Mouse (Mus musculus): ENCODE results near the gene Zkscan3.
A peak's percentile ranks its signal among the peaks of the same experiment; 100 is the strongest.

Gene Zkscan3

DNA sequence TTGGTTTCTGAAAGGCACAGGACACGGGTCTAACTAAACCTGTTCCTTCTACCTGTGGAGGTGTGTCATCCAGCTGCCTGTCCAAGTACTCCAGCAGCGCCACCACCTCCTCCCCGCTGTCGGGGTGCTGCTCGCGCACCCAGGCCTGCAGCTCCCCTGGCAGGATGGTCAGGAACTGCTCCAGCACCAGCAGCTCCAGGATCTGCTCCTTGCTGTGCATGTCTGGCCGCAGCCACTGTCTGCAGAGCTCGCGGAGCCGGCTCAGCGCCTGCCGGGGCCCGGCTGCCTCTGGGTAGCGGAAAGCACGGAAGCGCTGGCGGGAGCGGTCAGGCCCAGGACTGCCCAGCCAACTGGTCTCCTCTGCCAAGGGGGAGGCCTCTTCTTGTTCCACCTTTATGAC, 6.5 kb downstream of the Zkscan3 start:
- DNase-seq, result peak; percentile 23

DNA sequence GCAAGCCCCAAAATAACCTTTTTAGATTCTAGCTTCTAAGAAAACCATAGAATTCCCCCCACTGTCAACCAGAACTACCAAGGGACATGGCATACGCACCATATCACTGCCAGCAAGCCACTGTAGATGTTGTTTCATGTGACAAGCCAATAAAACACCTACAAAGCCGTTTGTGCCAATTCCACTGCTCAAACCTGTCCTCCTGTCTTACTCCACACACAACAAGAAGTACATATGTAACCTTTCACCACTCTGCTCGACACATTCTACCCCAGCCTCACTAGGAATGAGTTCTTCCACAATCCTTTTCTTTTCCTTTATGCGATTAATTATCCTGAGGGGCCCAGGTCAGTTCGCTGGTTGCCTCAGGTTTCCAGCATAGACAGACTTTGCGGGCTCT, 6.9 kb downstream of the Zkscan3 start:
- DNase-seq, result no peak

DNA sequence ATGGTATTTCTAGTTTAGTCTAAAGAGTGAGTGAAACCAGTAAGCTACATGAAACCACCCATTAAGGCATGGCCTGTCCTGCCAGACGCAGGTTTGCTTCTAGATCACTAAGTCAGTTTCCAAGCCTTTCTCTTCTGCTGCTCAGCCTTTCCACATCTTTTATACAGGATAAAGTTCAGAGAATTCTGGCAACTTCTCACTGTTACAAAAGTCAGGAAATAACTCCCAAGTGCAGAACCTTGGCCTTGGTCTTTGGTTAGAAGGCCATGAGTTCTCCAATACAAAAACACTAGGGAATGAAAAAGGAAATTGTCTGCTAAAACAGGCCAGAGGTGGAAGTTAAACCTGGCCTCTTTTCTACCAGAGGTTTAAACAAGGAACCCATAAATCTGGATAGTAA, 7.3 kb downstream of the Zkscan3 start:
- no peak for DNase-seq

DNA sequence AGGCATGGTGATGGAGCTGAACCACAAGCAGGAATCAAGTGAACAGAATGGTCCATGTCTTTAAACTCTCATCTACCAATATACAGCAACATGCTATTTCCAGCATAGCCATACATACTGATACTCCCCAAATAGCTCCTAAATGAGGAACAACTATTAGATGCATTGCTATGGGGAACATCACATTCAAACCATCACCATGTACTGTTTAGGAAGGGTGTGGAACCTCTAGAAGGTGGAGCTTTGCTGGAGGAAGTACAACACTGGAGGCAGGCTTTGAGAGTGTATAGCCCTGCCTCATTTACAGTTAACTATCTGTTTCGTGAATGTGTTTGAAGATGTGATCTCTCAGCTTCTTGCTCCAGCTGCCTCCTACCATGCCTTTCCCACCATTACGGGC, 24.8 kb downstream of the Zkscan3 start:
- no peak for DNase-seq

DNA sequence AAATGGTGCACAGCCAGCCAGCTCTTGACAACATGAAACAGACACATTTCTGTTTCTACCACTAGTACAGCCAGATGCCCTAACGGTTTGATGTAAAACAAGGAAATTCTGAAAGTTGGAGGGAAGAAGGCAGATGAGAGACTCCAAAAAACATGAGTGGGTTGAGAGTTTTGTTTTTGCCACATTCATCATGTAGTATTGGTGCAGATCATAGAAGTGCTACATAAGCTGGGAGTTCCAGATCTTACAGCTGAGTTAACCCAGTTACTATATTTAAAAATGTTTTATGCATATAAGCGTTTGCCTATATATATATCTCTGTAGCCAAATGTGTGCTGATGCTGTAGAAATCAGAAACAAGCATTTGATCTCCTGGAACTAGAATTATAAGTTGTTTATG, 29.9 kb downstream of the Zkscan3 start:
- no peak for DNase-seq

DNA sequence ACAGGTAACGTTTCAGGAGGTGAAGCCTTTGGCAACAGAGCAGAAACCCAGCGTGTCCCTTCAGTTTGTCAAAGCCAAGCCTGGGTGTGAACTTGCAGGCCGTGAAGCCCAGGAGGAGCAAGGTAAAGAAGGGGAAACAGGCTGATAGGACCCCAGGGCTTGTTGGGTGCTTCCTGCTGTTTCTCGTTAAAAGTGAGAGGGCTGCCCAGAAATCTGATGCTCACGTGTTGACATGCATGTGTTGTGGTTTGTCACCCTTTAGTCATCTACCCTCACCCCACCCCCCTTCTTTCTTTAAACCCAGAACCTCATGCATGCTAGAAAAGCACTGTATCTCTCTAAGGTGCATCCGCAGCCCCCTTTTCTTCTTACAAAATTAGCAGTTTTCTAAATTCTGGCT, 35.9 kb downstream of the Zkscan3 start:
- no peak for DNase-seq

DNA sequence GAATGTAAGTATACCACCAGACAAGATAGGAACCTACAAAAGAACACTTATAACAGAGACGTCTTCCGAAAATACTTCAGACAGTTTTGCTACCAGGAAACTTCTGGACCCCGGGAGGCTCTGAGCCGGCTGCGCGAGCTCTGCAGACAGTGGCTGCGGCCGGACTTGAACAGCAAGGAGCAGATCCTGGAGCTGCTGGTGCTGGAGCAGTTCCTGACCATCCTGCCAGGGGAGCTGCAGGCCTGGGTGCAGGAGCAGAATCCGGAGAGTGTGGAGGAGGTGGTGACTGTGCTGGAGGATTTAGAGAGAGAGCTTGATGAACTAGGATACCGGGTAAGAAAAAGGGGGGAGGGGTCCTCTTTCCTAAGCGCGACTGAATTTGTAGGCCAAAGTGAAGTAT, 38.8 kb downstream of the Zkscan3 start:
- DNase-seq, result no peak

DNA sequence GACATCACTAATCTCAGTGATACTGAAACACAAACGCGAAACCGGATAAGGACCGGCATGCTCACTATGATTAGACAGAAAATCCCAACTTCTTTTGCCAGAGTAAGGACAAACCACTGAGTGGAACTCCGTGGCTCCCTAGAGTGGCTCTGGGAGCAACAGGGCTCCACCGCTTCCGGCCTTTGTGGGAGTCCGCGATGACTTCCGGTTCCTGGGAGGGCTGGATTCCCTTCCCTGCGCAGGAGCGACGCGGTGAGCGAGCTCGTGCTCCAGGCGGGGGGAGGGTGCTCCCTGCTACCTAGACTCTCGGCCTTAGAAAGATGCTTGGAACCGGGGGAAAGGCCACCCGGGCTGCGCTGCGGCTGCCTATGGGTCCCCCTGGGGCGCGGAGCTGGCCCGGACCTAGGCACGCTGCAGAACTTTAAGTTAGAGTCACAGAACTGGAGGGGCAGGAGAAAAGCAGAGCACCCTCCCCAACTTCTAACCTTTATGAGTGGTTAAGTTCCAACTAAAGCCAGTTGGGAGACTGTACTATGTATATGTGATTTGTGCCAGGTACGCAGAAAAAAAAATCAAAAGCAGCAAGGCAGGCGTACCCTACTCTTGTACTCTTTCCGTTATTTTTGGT, 39.8 kb downstream of the Zkscan3 start, which contains the start of gene Zscan12:
Gene Zscan12, plus strand, starts transcription at position 200 of the 628 bp plus-strand sequence.
- peak; percentile 91 for DNase-seq

DNA sequence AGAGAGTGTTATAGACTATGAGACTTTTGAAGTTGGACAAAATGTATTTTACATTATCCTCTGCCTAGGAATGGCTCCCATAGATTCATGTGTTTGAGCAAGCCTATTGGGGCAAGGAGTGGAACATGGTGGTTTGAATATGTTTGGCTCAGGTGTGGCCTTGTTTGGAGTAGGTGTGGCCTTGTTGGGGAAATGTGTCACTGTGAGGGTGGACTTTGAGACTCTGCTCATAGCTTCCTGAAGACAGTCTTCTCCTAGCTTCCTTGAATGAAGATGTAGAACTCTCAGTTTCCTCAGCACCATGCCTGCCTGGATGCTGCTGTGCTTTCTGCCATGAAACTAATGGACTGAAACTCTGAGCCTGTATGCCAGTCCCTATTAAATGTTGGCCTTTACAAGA, 52.0 kb downstream of the Zkscan3 start:
- no peak for DNase-seq

DNA sequence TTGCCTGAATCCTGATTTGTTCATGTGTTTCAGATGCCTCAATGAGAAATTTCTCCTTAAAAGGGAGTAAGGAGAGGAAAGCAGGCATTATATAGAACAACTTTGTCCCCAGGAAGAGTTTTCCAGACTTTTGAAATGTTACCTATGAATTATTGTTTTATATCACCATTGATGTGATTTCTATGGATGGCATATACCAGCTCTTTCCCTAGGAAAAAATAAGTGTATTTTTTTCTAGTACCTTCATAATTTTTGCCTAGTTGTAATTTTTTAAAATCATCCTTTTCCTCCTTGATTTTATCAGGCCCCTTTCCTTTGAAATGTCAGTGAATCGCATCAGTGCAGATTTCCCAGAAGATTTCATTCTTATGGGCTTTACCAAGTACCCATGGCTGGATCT, 55.9 kb downstream of the Zkscan3 start, which contains the start of gene Olfr1367:
Gene Olfr1367, plus strand, starts transcription at position 301 of the 400 bp plus-strand sequence.
- no peak for DNase-seq
